8 mouse cellular contexts compared by ENCODE assay signal in the genomic region with DNA sequence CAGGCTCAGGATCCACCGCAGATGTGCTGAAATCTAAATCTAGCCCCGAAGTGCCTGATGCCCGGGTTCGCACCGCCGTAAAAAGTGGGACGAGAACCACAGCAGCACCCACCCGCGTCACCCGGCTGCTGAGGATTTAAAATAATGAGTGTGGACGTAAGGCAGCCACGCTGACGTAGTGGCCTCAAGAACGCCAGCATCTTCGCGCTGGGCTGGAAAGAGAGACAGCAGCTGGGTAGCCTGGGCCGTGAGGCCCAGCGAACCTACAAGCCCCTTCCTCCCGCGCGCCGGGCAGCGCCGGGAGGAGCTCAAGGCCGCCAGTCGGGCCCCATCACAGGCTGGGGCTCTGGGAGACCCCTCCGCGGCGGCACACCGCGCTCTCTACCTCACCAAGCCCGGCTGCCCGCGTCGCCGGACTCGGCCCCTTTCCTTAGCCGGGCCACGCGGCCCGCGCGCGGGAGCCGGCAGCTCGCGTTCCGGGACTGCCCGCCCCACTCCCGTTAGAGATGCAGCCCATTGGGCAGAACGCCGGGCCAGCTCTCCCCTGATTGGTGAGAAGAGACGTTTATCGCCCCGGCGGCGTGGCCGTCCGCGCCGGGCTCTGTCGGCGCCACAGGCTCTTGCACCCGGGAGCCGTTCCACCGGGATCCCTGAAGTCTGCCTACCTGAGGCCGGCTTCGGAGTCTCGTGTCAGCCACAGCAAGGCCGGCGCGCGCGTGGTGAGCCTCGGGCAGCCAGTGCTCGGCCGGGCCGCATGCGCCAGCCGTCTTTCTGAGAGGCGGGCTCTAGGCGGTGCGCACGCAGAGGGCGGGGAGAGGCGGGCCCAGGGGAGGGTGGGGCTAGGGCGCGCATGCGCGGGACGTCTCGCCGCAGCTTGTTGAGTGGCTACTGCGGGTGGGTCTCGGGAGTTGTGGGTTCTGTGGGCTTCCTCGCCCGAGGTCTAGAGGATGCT. TPM values are rescaled to one million over a fixed set of nuclear protein-coding genes. Genes with fewer than 3 reads are reported as not detected.
A peak's percentile ranks its signal among the peaks of the same experiment; 100 is the strongest.
DNase-seq lines count a peak whose midpoint lies in the region; ATAC-seq lines count a peak whose summit lies in the region.

A gene (minus strand): TSS at position 791 of the 952 bp plus-strand sequence.

- under 1% methylated on average over 81 of the region's 97 CpGs for WGBS in hindbrain, embryonic 15.5 days

- no peaks in the 10 kb centered on the region for H3K27me3 ChIP-seq in hindbrain, embryonic 15.5 days

- H3K27ac ChIP-seq in hindbrain, embryonic 15.5 days (replicated peaks), result peak within 1 kb of the TSS; percentile 98

- H3K36me3 ChIP-seq in hindbrain, embryonic 15.5 days, result peaks cover 10% of the 10 kb centered on the region

- H3K4me1 ChIP-seq in hindbrain, embryonic 15.5 days (replicated peaks), result peaks cover 37% of the 10 kb centered on the region

- peak within 1 kb of the TSS; percentile 76 for H3K4me2 ChIP-seq in hindbrain, embryonic 15.5 days

- H3K4me3 ChIP-seq in hindbrain, embryonic 15.5 days, result peak within 1 kb of the TSS; percentile 86

- H3K9ac ChIP-seq in hindbrain, embryonic 15.5 days, result peak within 1 kb of the TSS; percentile 83

- ATAC-seq in hindbrain, embryonic 15.5 days (ENCODE audit: low FRiP score, low read depth), result peak; percentile 98

- no peaks in the 10 kb centered on the region for H3K9me3 ChIP-seq in hindbrain, embryonic 15.5 days

- peak; percentile 93 for DNase-seq in R1 (ENCODE audit: low read depth, low spot score)
- peak; percentile 97 to 98 for DNase-seq in cerebellum, postnatal 25 days
- DNase-seq in frontal cortex, postnatal 36 days (ENCODE audit: low spot score in 2 of 2), result peak; percentile 95
- DNase-seq in left cerebral cortex, adult 11 months (ENCODE audit: low spot score), result peak; percentile 88
- peak; percentile 94 to 95 for DNase-seq in lung, postnatal 4 days
- DNase-seq in retina, postnatal 7 days (ENCODE audit: low read depth, low spot score), result peak; percentile 92
- DNase-seq in urinary bladder, adult 2 months (ENCODE audit: low spot score), result peak; percentile 97

RNA-seq across cellular contexts. Expression of the gene that starts here (rescaled TPM):
- 77.2 and 79.9 TPM in 2 replicates for polyA plus RNA-seq in hindbrain, embryonic 15.5 days (2015; fragmentation: Nextera tagmentation; extraction: Ambion mirVana)
- polyA plus RNA-seq in urinary bladder, adult 2 months (2012; rRNA removed), result 50.6 and 55.6 TPM in 2 replicates

Comparison
In these comparisons a context has a peak if more than half of its experiments do, and no peak if none do; other contexts are left out.
1. Peak in every context shown above with its lines: DNase-seq, ATAC-seq, H3K4me3 ChIP-seq and H3K27ac ChIP-seq.